Mouse (Mus musculus) intestine, postnatal 0 days (tissue): Measurements from ENCODE around the gene Cnn2. TPM values are rescaled to one million over a fixed set of nuclear protein-coding genes. Genes with fewer than 3 reads are reported as not detected.

ENCODE experiments used
- ATAC-seq: fragments of 200-750 bp; cut with Nextera tagmentation; 2 replicates; pipeline ENCODE4 v1.8.0; 2017; ENCODE audit warnings: mild to moderate bottlenecking, moderate TSS enrichment, moderate library complexity
- H3K27ac ChIP-seq: fragments of 300-500 bp; sonication (generic); 2 replicates; pipeline ENCODE4 v1.5.1; 2014; ENCODE audit warnings: mild to moderate bottlenecking, low read depth, low read length, moderate library complexity
- H3K27me3 ChIP-seq: fragments of 300-500 bp; sonication (generic); replicated peaks from 2 replicates; pipeline ENCODE4 v1.6.1; 2014; ENCODE audit warnings: low read length, mixed read lengths; ENCODE audit not compliant: control insufficient read depth, insufficient read depth
- H3K36me3 ChIP-seq: fragments of 300-500 bp; sonication (generic); 2 replicates; pipeline ENCODE4 v1.6.1; 2014; ENCODE audit warnings: mild to moderate bottlenecking, moderate library complexity; ENCODE audit not compliant: control insufficient read depth, insufficient read depth
- H3K4me1 ChIP-seq: fragments of 300-500 bp; sonication (generic); replicated peaks from 2 replicates; pipeline ENCODE4 v1.6.1; 2014; ENCODE audit warnings: antibody characterized with exemption, low read length, mixed read lengths; ENCODE audit not compliant: control insufficient read depth, insufficient read depth
- H3K4me2 ChIP-seq: fragments of 300-500 bp; sonication (generic); replicated peaks from 2 replicates; pipeline ENCODE4 v1.6.1; 2014; ENCODE audit warnings: low read depth, mild to moderate bottlenecking, moderate library complexity
- H3K4me3 ChIP-seq: fragments of 300-500 bp; sonication (generic); 2 replicates; pipeline ENCODE4 v1.5.1; 2014; ENCODE audit warnings: low read depth, low read length
- H3K9ac ChIP-seq: fragments of 300-500 bp; sonication (generic); 2 replicates; pipeline ENCODE4 v1.6.1; 2014; ENCODE audit warnings: mild to moderate bottlenecking, low read depth, low read length
- H3K9me3 ChIP-seq: fragments of 300-500 bp; sonication (generic); 2 replicates; pipeline ENCODE4 v1.6.1; 2016; ENCODE audit warnings: mixed run types; ENCODE audit not compliant: control insufficient read depth
- CTCF ChIP-seq: sonication (generic); IDR thresholded peaks from 2 replicates; pipeline ENCODE4 v1.5.1; 2016; ENCODE audit warnings: low read depth, mild to moderate bottlenecking, control low read depth, antibody characterized with exemption, moderate library complexity
- WGBS: fragments of 180-500 bp; shearing (Covaris S2); extraction: QIAGEN DNeasy Blood & Tissue Kit; methylation state at CpG from one replicate; pipeline ENCODE4 v1.1.7; 2014; 5-methylcytosine and 5-hydroxymethylcytosine counted together
- polyA plus RNA-seq: library from polyadenylated mRNA; unstranded; fragments of >200 nt; fragmentation: Nextera tagmentation; extraction: Ambion mirVana; gene quantifications from 2 replicates; pipeline ENCODE4 v1.2.1, GENCODE M21; 2015

The Cnn2 gene
- polyA plus RNA-seq, 1 experiment from 2014 or later = 109 TPM

- no peak for TF ChIP-seq CTCF
- H3K4me3 ChIP-seq = no peak overlapping the region
- no peak overlapping the region for H3K27ac ChIP-seq
- H3K36me3 ChIP-seq = no peaks in the 10 kb centered on the region
- H3K9me3 ChIP-seq = no peaks in the 10 kb centered on the region
- H3K4me2 ChIP-seq = no peak overlapping the region
- WGBS = 62% methylated on average over 10 of the region's 10 CpGs
- H3K27me3 ChIP-seq = no peaks in the 10 kb centered on the region
- ATAC-seq = no peak
- H3K9ac ChIP-seq = no peak overlapping the region
- 0 out of 2 replicates have a peak, but pooled peaks cover 3% of the 10 kb centered on the region for H3K4me1 ChIP-seq
These were observed 37.1 kb downstream of the Cnn2 start for GRCm38 (mm10) chr10:80025463-80025862.

GRCm38 (mm10) chr10:80025889-80026288 is 37.5 kb downstream of the Cnn2 start:
- Histone ChIP-seq H3K9me3 (no peaks in the 10 kb centered on the region), H3K27ac (no peak overlapping the region), H3K36me3 (no peaks in the 10 kb centered on the region), H3K4me1 (0 out of 2 replicates have a peak, but pooled peaks cover 3% of the 10 kb centered on the region), H3K9ac (no peak overlapping the region), H3K4me2 (no peak overlapping the region), H3K4me3 (no peak overlapping the region), H3K27me3 (no peaks in the 10 kb centered on the region)
- WGBS = 53% methylated on average over 12 of the region's 12 CpGs
- TF ChIP-seq CTCF = no peak
- ATAC-seq = no peak

- Histone ChIP-seq H3K4me1 (0 out of 2 replicates have a peak, but pooled peaks cover 3% of the 10 kb centered on the region), H3K36me3 (no peaks in the 10 kb centered on the region), H3K4me2 (no peak overlapping the region), H3K27me3 (no peaks in the 10 kb centered on the region), H3K9ac (no peak overlapping the region), H3K27ac (no peak overlapping the region), H3K4me3 (no peak overlapping the region), H3K9me3 (no peaks in the 10 kb centered on the region)
- WGBS = 61% methylated on average over 20 of the region's 20 CpGs
- TF ChIP-seq CTCF = no peak
- peak; percentile 25; the same call in 1 of the 2 replicates for ATAC-seq
These were observed 39.5 kb downstream of the Cnn2 start for GRCm38 (mm10) chr10:80027681-80028520.

GRCm38 (mm10) chr10:80028521-80028846 is 40.1 kb downstream of the Cnn2 start:
- 92% methylated on average over 13 of the region's 13 CpGs for WGBS
- Histone ChIP-seq H3K36me3 (no peaks in the 10 kb centered on the region), H3K4me3 (no peak overlapping the region), H3K9ac (no peak overlapping the region), H3K27me3 (no peaks in the 10 kb centered on the region), H3K9me3 (no peaks in the 10 kb centered on the region), H3K4me1 (peaks cover 3% of the 10 kb centered on the region; the same call in 1 of the 2 replicates), H3K4me2 (no peak overlapping the region), H3K27ac (no peak overlapping the region)
- no peak for TF ChIP-seq CTCF
- ATAC-seq = no peak

GRCm38 (mm10) chr10:80030191-80030590 is 41.8 kb downstream of the Cnn2 start:
- Histone ChIP-seq H3K4me3 (no peak overlapping the region), H3K4me1 (peaks cover 6% of the 10 kb centered on the region; the same call in 1 of the 2 replicates), H3K27me3 (no peaks in the 10 kb centered on the region), H3K9ac (no peak overlapping the region), H3K27ac (no peak overlapping the region), H3K4me2 (no peak overlapping the region), H3K9me3 (no peaks in the 10 kb centered on the region), H3K36me3 (peaks cover 2% of the 10 kb centered on the region)
- no peak for TF ChIP-seq CTCF
- WGBS = 90% methylated on average over 9 of the region's 9 CpGs
- no peak for ATAC-seq

- Histone ChIP-seq H3K27ac (no peak overlapping the region), H3K36me3 (peaks cover 7% of the 10 kb centered on the region), H3K4me3 (no peak overlapping the region), H3K4me2 (no peak overlapping the region), H3K4me1 (peaks cover 6% of the 10 kb centered on the region; the same call in 1 of the 2 replicates), H3K9me3 (no peaks in the 10 kb centered on the region), H3K9ac (no peak overlapping the region), H3K27me3 (no peaks in the 10 kb centered on the region)
- no peak for ATAC-seq
- 85% methylated on average over 17 of the region's 17 CpGs for WGBS
- no peak for TF ChIP-seq CTCF
These were observed 42.4 kb downstream of the Cnn2 start for GRCm38 (mm10) chr10:80030736-80031135.
